In genomic region chr19:23353161-23353560, GRCm38 (mm10) we compare ENCODE assay signal across 12 mouse cellular contexts.
A peak's percentile ranks its signal among the peaks of the same experiment; 100 is the strongest.
DNase-seq lines count a peak whose midpoint lies in the region; ATAC-seq and TF ChIP-seq lines count a peak whose summit lies in the region.
"Had no signal": no experiment of that assay in that cellular context is flagged by ENCODE, and none has a peak within 500 bp of the region (broad histone marks: within the 10 kb centered on the region; RNA-seq: fewer than 3 reads in every experiment).

No protein-coding gene starts in this region.

- H3K27ac ChIP-seq in heart, embryonic 13.5 days (replicated peaks), result peak overlapping the region; percentile 58; the same call in 1 of the 2 replicates
- H3K27ac ChIP-seq in lung, embryonic 14.5 days (ENCODE audit: low read depth), result peak overlapping the region; percentile 80
- no peak overlapping the region for H3K27ac ChIP-seq in layer of hippocampus, adult 2 months
- H3K27ac ChIP-seq: forebrain, embryonic 13.5 days; neural tube, embryonic 13.5 days had no signal

- TF ChIP-seq CTCF in lung, embryonic 14.5 days (IDR thresholded peaks at IDR 0.05; ENCODE audit: low read depth), result no peak
- no peak for TF ChIP-seq CTCF in layer of hippocampus, adult 2 months (conservative IDR thresholded peaks at IDR 0.05)

- ATAC-seq in heart, embryonic 13.5 days (ENCODE audit: extremely low read depth, insufficient number of reproducible peaks, low FRiP score, low TSS enrichment), result no peak
- ATAC-seq in lung, embryonic 14.5 days (ENCODE audit: insufficient read depth), result no peak; the same call in 1 of the 2 replicates
- ATAC-seq in common myeloid progenitor, adult 5-6 weeks (replicated peaks; ENCODE audit: low read depth, poor library complexity, severe bottlenecking), result peak; percentile 90
- peak; percentile 52 for ATAC-seq in megakaryocyte-erythroid progenitor cell, adult 5-6 weeks (replicated peaks; ENCODE audit: low FRiP score, low TSS enrichment, poor library complexity, severe bottlenecking)
- ATAC-seq: forebrain, embryonic 13.5 days; intestine, embryonic 15.5 days had no signal

- no peaks in the 10 kb centered on the region for H3K36me3 ChIP-seq in heart, embryonic 13.5 days
- H3K36me3 ChIP-seq in lung, embryonic 14.5 days (ENCODE audit: insufficient read depth), result no peaks in the 10 kb centered on the region
- H3K36me3 ChIP-seq: intestine, embryonic 15.5 days; neural tube, embryonic 13.5 days had no signal

- no peaks in the 10 kb centered on the region for H3K27me3 ChIP-seq in heart, embryonic 13.5 days (replicated peaks)
- no peaks in the 10 kb centered on the region for H3K27me3 ChIP-seq in lung, embryonic 14.5 days (ENCODE audit: insufficient read depth, low read length)
- H3K27me3 ChIP-seq: forebrain, embryonic 13.5 days; intestine, embryonic 15.5 days; neural tube, embryonic 13.5 days had no signal

- no peak overlapping the region for H3K9ac ChIP-seq in heart, embryonic 13.5 days
- no peak overlapping the region for H3K9ac ChIP-seq in lung, embryonic 14.5 days
- H3K9ac ChIP-seq: forebrain, embryonic 13.5 days; intestine, embryonic 15.5 days; neural tube, embryonic 13.5 days had no signal

- H3K4me1 ChIP-seq in heart, embryonic 13.5 days, result peaks cover 11% of the 10 kb centered on the region
- H3K4me1 ChIP-seq in lung, embryonic 14.5 days (ENCODE audit: insufficient read depth), result peaks cover 13% of the 10 kb centered on the region; the same call in 1 of the 2 replicates
- H3K4me1 ChIP-seq: forebrain, embryonic 13.5 days had no signal

- H3K9me3 ChIP-seq in heart, embryonic 13.5 days, result no peaks in the 10 kb centered on the region
- no peaks in the 10 kb centered on the region for H3K9me3 ChIP-seq in lung, embryonic 14.5 days (ENCODE audit: low read depth, low read length)
- H3K9me3 ChIP-seq: forebrain, embryonic 13.5 days; intestine, embryonic 15.5 days; neural tube, embryonic 13.5 days had no signal

- H3K4me3 ChIP-seq in heart, embryonic 13.5 days, result no peak overlapping the region
- H3K4me3 ChIP-seq in lung, embryonic 14.5 days (ENCODE audit: low read depth, low read length), result no peak overlapping the region
- H3K4me3 ChIP-seq in layer of hippocampus, adult 2 months, result no peak overlapping the region
- H3K4me3 ChIP-seq: forebrain, embryonic 13.5 days; intestine, embryonic 15.5 days; neural tube, embryonic 13.5 days had no signal

- 31% methylated on average over 8 of the region's 8 CpGs for WGBS in heart, embryonic 13.5 days
- WGBS in lung, embryonic 14.5 days, result 26% methylated on average over 8 of the region's 8 CpGs

- no peak for DNase-seq in heart, adult 8-10 months (ENCODE audit: low spot score)
- DNase-seq in lung, embryonic 14.5 days, result no peak
- no peak for DNase-seq in lung, postnatal 10 days
- no peak for DNase-seq in layer of hippocampus, adult 2 months (ENCODE audit: low spot score in 2 of 2)
- DNase-seq: adrenal gland, postnatal 36 days; thymus, postnatal 36 days had no signal

- H3K4me2 ChIP-seq in heart, embryonic 13.5 days, result no peak overlapping the region
- H3K4me2 ChIP-seq in lung, embryonic 14.5 days, result no peak overlapping the region
- H3K4me2 ChIP-seq: forebrain, embryonic 13.5 days; intestine, embryonic 15.5 days; neural tube, embryonic 13.5 days had no signal

Comparison
In these comparisons a context has a peak if more than half of its experiments do, and no peak if none do; other contexts are left out.
1. ATAC-seq: peak in common myeloid progenitor, adult 5-6 weeks (single experiment) and megakaryocyte-erythroid progenitor cell, adult 5-6 weeks (single experiment); none in heart, embryonic 13.5 days (single experiment) and lung, embryonic 14.5 days (single experiment).